Mouse (Mus musculus) MEL (cell line): ENCODE measurements around the gene Hspe1. TPM values are rescaled to one million over a fixed set of nuclear protein-coding genes. Genes with fewer than 3 reads are reported as not detected.

Source experiments
- DNase-seq: peaks from one replicate; pipeline ENCODE4 v3.0.0; 2011; ENCODE audit warnings: low read depth, low spot score
- H3K27ac ChIP-seq: 2 replicates; pipeline ENCODE4 v1.5.1; 2012; ENCODE audit warnings: low read depth, mild to moderate bottlenecking, control low read depth, low read length, moderate library complexity; ENCODE audit not compliant: control insufficient read depth
- H3K27me3 ChIP-seq, 2 experiments: fragments of 150-350 bp in 1 of 2; sonication (generic) in 1 of 2; 2 replicates each; pipeline ENCODE4 v1.6.1; 2012; ENCODE audit warnings: low read length in 2 of 2, mild to moderate bottlenecking in 2 of 2, improper control_type of control experiment in 1 of 2, moderate library complexity in 1 of 2; ENCODE audit not compliant: insufficient read depth in 2 of 2, control insufficient read depth in 1 of 2
- H3K36me3 ChIP-seq, 2 experiments: 2 replicates each; pipeline ENCODE4 v1.6.1; 2012 to 2014; ENCODE audit warnings: low read length in 2 of 2, improper control_type of control experiment in 1 of 2, inconsistent platforms in 1 of 2, mild to moderate bottlenecking in 1 of 2; ENCODE audit not compliant: insufficient read depth in 2 of 2, control insufficient read depth in 1 of 2
- H3K4me1 ChIP-seq, 2 experiments: fragments of 150-350 bp in 1 of 2; sonication (generic) in 1 of 2; 2 replicates each; pipeline ENCODE4 v1.6.1; 2012; ENCODE audit warnings: low read length in 2 of 2, improper control_type of control experiment in 1 of 2, mild to moderate bottlenecking in 1 of 2; ENCODE audit not compliant: insufficient read depth in 2 of 2, control insufficient read depth in 1 of 2
- H3K4me3 ChIP-seq, 2 experiments: fragments of 150-350 bp in 1 of 2; sonication (generic) in 1 of 2; 2 replicates each; pipeline ENCODE4 v1.5.1; 2012; ENCODE audit warnings: low read depth in 2 of 2, low read length in 2 of 2, mild to moderate bottlenecking in 2 of 2, moderate library complexity in 2 of 2, control low read depth in 1 of 2, improper control_type of control experiment in 1 of 2; ENCODE audit not compliant: control insufficient read depth in 1 of 2, insufficient read depth in 1 of 2
- H3K79me2 ChIP-seq: 2 replicates; pipeline ENCODE4 v1.6.1; 2012; ENCODE audit warnings: mild to moderate bottlenecking, low read length, moderate library complexity; ENCODE audit not compliant: control insufficient read depth, poor library complexity, insufficient read depth
- H3K9ac ChIP-seq: 2 replicates; pipeline ENCODE4 v1.6.1; 2012; ENCODE audit warnings: low read depth, mild to moderate bottlenecking, control low read depth, low read length, moderate library complexity; ENCODE audit not compliant: control insufficient read depth, poor library complexity, severe bottlenecking
- H3K9me3 ChIP-seq: fragments of 150-350 bp; sonication (generic); replicated peaks from 2 replicates; pipeline ENCODE4 v1.6.1; 2012; ENCODE audit warnings: mild to moderate bottlenecking, low read length, improper control_type of control experiment, moderate library complexity; ENCODE audit not compliant: insufficient read depth
- BHLHE40 ChIP-seq: IDR thresholded peaks from 2 replicates; pipeline ENCODE4 v1.6.1; 2012; ENCODE audit warnings: low read depth, mild to moderate bottlenecking, inconsistent platforms, low read length, improper control_type of control experiment, borderline replicate concordance
- CHD1 ChIP-seq: IDR thresholded peaks from 2 replicates; pipeline ENCODE4 v1.6.1; 2012; ENCODE audit warnings: low read depth, mild to moderate bottlenecking, inconsistent platforms, low read length, improper control_type of control experiment
- CHD2 ChIP-seq: IDR thresholded peaks from 2 replicates; pipeline ENCODE4 v1.6.1; 2011; ENCODE audit warnings: low read length, improper control_type of control experiment
- E2F4 ChIP-seq: IDR thresholded peaks from 2 replicates; pipeline ENCODE4 v1.6.1; 2011; ENCODE audit warnings: low read depth, low read length, improper control_type of control experiment, borderline replicate concordance
- ELF1 ChIP-seq: IDR thresholded peaks from 2 replicates; pipeline ENCODE4 v1.6.1; 2014; ENCODE audit warnings: low read depth, mild to moderate bottlenecking, inconsistent platforms, low read length, improper control_type of control experiment, moderate library complexity
- EP300 ChIP-seq, 2 experiments: IDR thresholded peaks; 2 replicates each; pipeline ENCODE4 v1.6.1; 2011; ENCODE audit warnings: improper control_type of control experiment in 2 of 2, low read length in 2 of 2, low read depth in 1 of 2, mild to moderate bottlenecking in 1 of 2
- ETS1 ChIP-seq: IDR thresholded peaks from 2 replicates; pipeline ENCODE4 v1.6.1; 2012; ENCODE audit warnings: low read depth, mild to moderate bottlenecking, inconsistent platforms, low read length, improper control_type of control experiment, moderate library complexity
- GABPA ChIP-seq: IDR thresholded peaks from 2 replicates; pipeline ENCODE4 v1.6.1; 2012; ENCODE audit warnings: low read depth, mild to moderate bottlenecking, inconsistent platforms, low read length, improper control_type of control experiment, moderate library complexity
- GATA1 ChIP-seq: IDR thresholded peaks from 2 replicates; pipeline ENCODE4 v1.6.1; 2011; ENCODE audit warnings: low read depth, low read length, improper control_type of control experiment
- KAT2A ChIP-seq: conservative IDR thresholded peaks from 2 replicates; pipeline ENCODE4 v1.6.1; 2012; ENCODE audit warnings: low read depth, low read length, improper control_type of control experiment, inconsistent platforms
- MAFK ChIP-seq: IDR thresholded peaks from 2 replicates; pipeline ENCODE4 v1.6.1; 2011; ENCODE audit warnings: low read depth, mild to moderate bottlenecking, low read length, improper control_type of control experiment, borderline replicate concordance
- MAZ ChIP-seq: IDR thresholded peaks from 2 replicates; pipeline ENCODE4 v1.6.1; 2012; ENCODE audit warnings: low read depth, mild to moderate bottlenecking, inconsistent platforms, low read length, improper control_type of control experiment
- MYB ChIP-seq: IDR thresholded peaks from 2 replicates; pipeline ENCODE4 v1.6.1; 2011; ENCODE audit warnings: mild to moderate bottlenecking, low read depth, low read length, improper control_type of control experiment
- MYC ChIP-seq: IDR thresholded peaks from 2 replicates; pipeline ENCODE4 v1.6.1; 2011; ENCODE audit warnings: low read depth, mild to moderate bottlenecking, low read length, improper control_type of control experiment, moderate library complexity
- NELFE ChIP-seq: IDR thresholded peaks from 2 replicates; pipeline ENCODE4 v1.6.1; 2011; ENCODE audit warnings: low read depth, low read length, improper control_type of control experiment
- POLR2A ChIP-seq, 2 experiments: IDR thresholded peaks; 2 replicates each; pipeline ENCODE4 v1.6.1; 2011 to 2012; ENCODE audit warnings: low read length in 2 of 2, mild to moderate bottlenecking in 2 of 2, control low read depth in 1 of 2, improper control_type of control experiment in 1 of 2, low read depth in 1 of 2, moderate library complexity in 1 of 2; ENCODE audit not compliant: control insufficient read depth in 1 of 2, insufficient read depth in 1 of 2, poor library complexity in 1 of 2
- POLR2AphosphoS2 ChIP-seq: IDR thresholded peaks from 2 replicates; pipeline ENCODE4 v1.6.1; 2011; ENCODE audit warnings: low read length, improper control_type of control experiment
- RCOR1 ChIP-seq: IDR thresholded peaks from 2 replicates; pipeline ENCODE4 v1.6.1; 2012; ENCODE audit warnings: low read depth, mild to moderate bottlenecking, inconsistent platforms, low read length, improper control_type of control experiment
- SIN3A ChIP-seq: IDR thresholded peaks from 2 replicates; pipeline ENCODE4 v1.6.1; 2012; ENCODE audit warnings: low read length, improper control_type of control experiment, inconsistent platforms
- SMC3 ChIP-seq: IDR thresholded peaks from 2 replicates; pipeline ENCODE4 v1.6.1; 2011; ENCODE audit warnings: low read depth, low read length, improper control_type of control experiment
- TBP ChIP-seq: IDR thresholded peaks from 2 replicates; pipeline ENCODE4 v1.8.0; 2011; ENCODE audit warnings: low read depth, low read length, improper control_type of control experiment
- TCF12 ChIP-seq: IDR thresholded peaks from 2 replicates; pipeline ENCODE4 v1.6.1; 2014; ENCODE audit warnings: low read depth, mild to moderate bottlenecking, inconsistent platforms, low read length, improper control_type of control experiment, moderate library complexity
- UBTF ChIP-seq: IDR thresholded peaks from 2 replicates; pipeline ENCODE4 v1.6.1; 2012; ENCODE audit warnings: low read depth, mild to moderate bottlenecking, inconsistent platforms, low read length, improper control_type of control experiment, moderate library complexity, borderline replicate concordance; ENCODE audit not compliant: insufficient read depth
- USF1 ChIP-seq: IDR thresholded peaks from 2 replicates; pipeline ENCODE4 v1.6.1; 2014; ENCODE audit warnings: low read depth, mild to moderate bottlenecking, inconsistent platforms, low read length, improper control_type of control experiment, moderate library complexity
- ZKSCAN1 ChIP-seq: IDR thresholded peaks from 2 replicates; pipeline ENCODE4 v1.6.1; 2012; ENCODE audit warnings: low read depth, mild to moderate bottlenecking, inconsistent platforms, low read length, improper control_type of control experiment, moderate library complexity
- ZNF384 ChIP-seq: IDR thresholded peaks from 2 replicates; pipeline ENCODE4 v1.6.1; 2012; ENCODE audit warnings: low read depth, mild to moderate bottlenecking, inconsistent platforms, low read length, improper control_type of control experiment
- polyA plus RNA-seq, 2 experiments: library from polyadenylated mRNA; stranded (reverse) in 1 of 2; unstranded in 1 of 2; fragments of >175 nt in 1 of 2; fragments of >200 nt in 1 of 2; gene quantifications; 2 replicates each; pipeline versions ENCODE4 v1.2.1 to v1.2.4; 2012; ENCODE audit warnings: low replicate concordance in 2 of 2, low read depth in 1 of 2; ENCODE audit not compliant: insufficient read length in 2 of 2, insufficient read depth in 1 of 2, missing spikeins in 1 of 2
- total RNA-seq: library from RNA; depleted of rRNA; stranded (reverse); fragments of 300-350 nt; gene quantifications from 2 replicates; pipeline ENCODE4 v1.2.3, GENCODE M21; 2012

Hspe1 gene
- total and polyA plus RNA-seq, 3 experiments = 752 to 942 TPM; not detected in 1

DNA sequence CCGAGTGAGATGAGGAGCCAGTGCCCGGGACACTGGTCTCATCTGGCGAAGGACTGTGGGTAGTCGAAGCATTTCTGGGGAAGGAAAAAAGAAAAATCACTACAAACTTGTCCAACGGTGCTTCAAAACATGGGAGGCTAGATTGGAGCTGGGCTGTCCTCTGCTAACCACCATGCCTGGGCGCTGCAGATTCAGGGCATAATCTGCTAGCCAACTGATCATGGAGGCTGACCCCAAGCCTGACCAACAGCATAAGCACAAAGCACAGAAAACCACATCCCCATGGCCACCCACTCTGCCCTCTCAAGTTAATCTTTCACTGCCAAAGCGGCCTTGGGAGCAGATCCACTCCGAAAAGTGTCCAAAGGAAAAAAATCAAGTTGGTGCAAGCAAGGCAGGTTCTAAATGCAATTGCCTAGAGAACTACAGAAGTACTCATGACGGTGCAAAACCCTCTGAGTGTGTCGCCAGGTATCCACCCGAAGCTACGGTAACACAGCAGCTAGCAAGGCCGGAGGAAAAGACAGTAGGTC, 998 bp upstream of the Hspe1 start:
- no peaks in the 10 kb centered on the region for H3K9me3 ChIP-seq
- peak overlapping the region; percentile 96 for H3K9ac ChIP-seq
- H3K79me2 ChIP-seq = peaks cover 74% of the 10 kb centered on the region
- peak overlapping the region; percentile 82 for H3K27ac ChIP-seq
- peak; percentile 58 for DNase-seq
- peaks cover 6 to 19% of the 10 kb centered on the region in 2 experiments for H3K4me1 ChIP-seq
- H3K4me3 ChIP-seq = peak overlapping the region; percentile 85 to 97
- peaks cover 27 to 56% of the 10 kb centered on the region in 2 experiments for H3K36me3 ChIP-seq
- H3K27me3 ChIP-seq = no peaks in the 10 kb centered on the region
- TF ChIP-seq BHLHE40 (no peak), ZKSCAN1 (no peak), RCOR1 (no peak), SMC3 (no peak), TBP (no peak), GABPA (no peak), ELF1 (no peak), CHD2 (no peak), CHD1 (peak; percentile 88; the same call in 1 of the 2 replicates), POLR2AphosphoS2 (peak; percentile 12; the same call in 1 of the 2 replicates), EP300 (IDR thresholded peaks at IDR 0.05; ENCODE audit: low read depth in 1 of 2, low read length in 2 of 2) (no peak), ZNF384 (no peak), E2F4 (no peak), MAZ (no peak), MAFK (no peak), USF1 (no peak), MYC (no peak), KAT2A (0 out of 2 replicates have a peak, but pooled peaks have one; percentile 11), ETS1 (no peak), TCF12 (no peak), UBTF (no peak), MYB (no peak), GATA1 (no peak), POLR2A (IDR thresholded peaks at IDR 0.05; ENCODE audit: control insufficient read depth in 1 of 2, insufficient read depth in 1 of 2, low read depth in 1 of 2, low read length in 2 of 2, poor library complexity in 1 of 2) (0 out of 4 replicates have a peak, but pooled peaks of 1 of the 2 experiments have one; percentile 1), SIN3A (0 out of 2 replicates have a peak, but pooled peaks have one; percentile 11), NELFE (no peak)
